Mouse (Mus musculus) adrenal gland, adult 18-20 months (tissue): ENCODE data around the gene BC107364. TPM values are rescaled to one million over a fixed set of nuclear protein-coding genes. Genes with fewer than 3 reads are reported as not detected.
"Not testable (repeated sequence)": the region's sequence is repeated elsewhere in the genome, so short reads cannot be mapped to it uniquely, and the experiment has no call there.

Source experiments
- DNase-seq, 2 experiments: peaks; one replicate each; pipeline ENCODE4 v3.0.0; 2021 to 2022; ENCODE audit warnings: low spot score in 2 of 2
- total RNA-seq, 2 experiments: library from RNA; stranded (reverse); gene quantifications; 1 replicate in 1 of 2; 2 replicates in 1 of 2; pipeline ENCODE4 v1.2.3; 2021

The BC107364 gene
- total RNA-seq, 2 experiments from 2014 or later, result not detected

- DNase-seq, result not testable (repeated sequence)
These were observed 34.1 kb upstream of the BC107364 start for GRCm38 (mm10) chr3:96486064-96486827.

- no peak for DNase-seq
These were observed 33.3 kb upstream of the BC107364 start for GRCm38 (mm10) chr3:96485361-96485760.

DNA sequence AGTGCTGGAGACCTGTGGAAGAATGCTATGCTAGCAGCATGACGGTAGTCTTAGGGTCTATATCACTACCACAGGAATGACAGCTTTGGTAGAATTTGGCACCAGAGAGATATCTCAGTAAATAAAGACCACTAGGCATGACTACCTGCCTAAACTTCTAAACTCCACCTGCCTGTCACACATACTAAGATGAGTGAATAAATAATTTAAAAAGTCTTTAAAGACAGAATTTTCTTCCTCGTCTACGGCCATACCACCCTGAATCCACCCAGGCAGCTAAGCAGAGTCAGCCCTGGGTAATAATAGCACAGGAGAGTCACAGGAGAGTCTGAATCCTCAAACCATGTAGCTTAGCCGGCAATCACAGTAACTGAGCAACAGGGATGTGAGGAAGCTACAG lies 32.8 kb upstream of the BC107364 start:
- DNase-seq, result no peak

DNA sequence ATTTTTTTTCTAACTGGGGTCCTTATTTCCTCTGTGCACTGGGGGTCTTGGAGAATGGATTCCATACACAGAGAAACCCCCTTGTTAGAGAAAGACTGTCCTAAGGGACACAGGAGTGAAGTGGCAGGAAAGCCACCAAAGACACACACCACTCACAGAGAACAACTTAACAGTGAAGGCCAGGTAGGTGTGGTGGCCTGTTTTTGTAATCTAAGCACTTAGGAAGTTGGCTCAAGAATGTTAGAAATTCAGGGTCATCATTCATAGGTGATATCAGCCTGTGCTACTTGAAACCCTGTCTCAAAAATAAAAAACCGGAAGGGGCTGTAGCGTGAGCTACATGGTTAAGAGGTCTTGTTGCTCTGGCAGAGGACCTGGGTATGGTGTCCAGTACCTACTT lies 31.8 kb upstream of the BC107364 start:
- no peak for DNase-seq

GRCm38 (mm10) chr3:96483044-96483443 lies 30.9 kb upstream of the BC107364 start:
- not testable (repeated sequence) for DNase-seq

DNA sequence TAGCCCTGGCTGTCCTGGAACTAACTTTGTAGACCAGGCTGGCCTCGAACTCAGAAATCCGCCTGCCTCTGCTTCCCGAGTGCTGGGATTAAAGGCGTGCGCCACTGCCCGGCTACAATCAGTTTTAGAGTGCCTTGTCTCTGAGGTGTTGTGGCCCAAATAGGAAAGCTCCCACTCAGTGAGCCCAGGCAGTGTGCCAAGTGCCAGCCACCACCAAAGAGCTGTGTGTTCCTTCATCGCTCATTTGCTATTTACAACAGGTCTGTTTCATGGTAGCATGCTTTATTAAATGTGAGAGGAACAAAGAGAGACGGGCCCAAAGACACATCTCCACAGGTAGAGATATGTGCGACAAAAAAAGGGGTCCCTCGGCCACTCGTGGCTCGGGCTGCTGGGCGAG lies 30.3 kb upstream of the BC107364 start:
- no peak for DNase-seq

- DNase-seq, result no peak
These were observed 29.8 kb upstream of the BC107364 start for GRCm38 (mm10) chr3:96481856-96482255.

DNA sequence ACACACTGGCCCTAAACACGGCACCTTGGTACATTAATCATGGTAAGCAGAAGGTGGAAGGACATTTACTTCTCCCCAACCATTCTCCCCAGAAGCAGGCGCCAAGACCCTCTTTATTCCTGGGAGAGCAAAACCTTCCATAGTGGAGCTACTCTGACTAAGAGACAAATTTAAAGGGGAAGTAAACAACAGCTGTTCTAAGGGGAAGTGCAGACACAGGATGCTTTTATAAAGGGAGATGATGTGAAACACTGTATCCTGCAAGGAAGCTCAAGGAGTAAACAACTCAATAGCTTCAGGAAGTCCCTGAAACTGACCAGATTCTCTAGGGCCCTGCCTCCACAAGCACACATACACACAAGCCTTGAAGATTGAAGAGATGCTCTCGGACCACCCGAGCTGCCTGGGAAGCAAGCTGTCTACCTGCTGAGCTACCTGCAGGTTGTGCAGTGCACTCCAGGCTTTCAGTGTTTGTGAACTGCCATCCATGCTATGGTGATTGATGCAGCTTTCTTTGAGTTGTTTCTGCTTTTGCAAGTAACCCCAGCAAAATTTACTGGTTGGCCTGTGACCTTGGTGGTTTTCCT lies 28.7 kb upstream of the BC107364 start:
- no peak for DNase-seq

DNA sequence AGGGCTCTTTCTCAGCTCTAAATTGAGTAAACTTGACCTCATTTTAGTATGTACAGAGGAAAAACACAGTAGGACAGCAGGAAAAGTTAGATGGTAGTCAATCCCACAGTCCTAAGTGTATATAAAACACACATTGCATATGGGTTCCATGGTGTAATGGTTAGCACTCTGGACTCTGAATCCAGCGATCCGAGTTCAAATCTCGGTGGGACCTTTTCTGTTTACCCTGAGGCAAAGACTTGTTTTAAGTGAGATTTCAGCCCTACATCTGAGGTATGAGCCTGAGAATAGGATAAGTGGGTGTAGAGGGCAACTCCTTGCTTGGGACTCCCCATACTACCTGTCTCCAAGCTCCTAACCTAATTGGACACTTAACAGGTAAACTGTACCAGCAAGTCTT lies 27.1 kb upstream of the BC107364 start:
- DNase-seq, result no peak

DNA sequence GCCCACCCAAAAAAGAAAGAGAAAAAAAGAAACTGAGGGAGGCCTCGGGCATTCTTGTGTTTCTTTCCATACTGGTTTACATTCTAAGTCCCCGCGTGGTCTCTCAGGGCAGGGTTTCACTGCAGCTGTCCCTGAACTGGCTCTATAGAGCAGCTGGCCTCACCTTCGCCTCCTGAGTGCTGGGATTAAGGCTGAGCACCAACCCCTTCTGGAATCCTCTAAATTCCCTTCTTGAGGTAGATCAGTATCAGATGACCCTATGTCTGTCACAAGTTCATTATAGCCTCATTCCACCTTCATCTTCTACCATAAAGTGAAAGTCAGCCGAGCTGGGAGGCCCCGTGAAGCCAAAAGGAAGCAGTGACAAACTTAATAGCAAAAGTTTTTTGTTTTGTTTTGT lies 25.5 kb upstream of the BC107364 start:
- no peak for DNase-seq

GRCm38 (mm10) chr3:96477084-96477483 lies 25.0 kb upstream of the BC107364 start:
- no peak for DNase-seq

DNA sequence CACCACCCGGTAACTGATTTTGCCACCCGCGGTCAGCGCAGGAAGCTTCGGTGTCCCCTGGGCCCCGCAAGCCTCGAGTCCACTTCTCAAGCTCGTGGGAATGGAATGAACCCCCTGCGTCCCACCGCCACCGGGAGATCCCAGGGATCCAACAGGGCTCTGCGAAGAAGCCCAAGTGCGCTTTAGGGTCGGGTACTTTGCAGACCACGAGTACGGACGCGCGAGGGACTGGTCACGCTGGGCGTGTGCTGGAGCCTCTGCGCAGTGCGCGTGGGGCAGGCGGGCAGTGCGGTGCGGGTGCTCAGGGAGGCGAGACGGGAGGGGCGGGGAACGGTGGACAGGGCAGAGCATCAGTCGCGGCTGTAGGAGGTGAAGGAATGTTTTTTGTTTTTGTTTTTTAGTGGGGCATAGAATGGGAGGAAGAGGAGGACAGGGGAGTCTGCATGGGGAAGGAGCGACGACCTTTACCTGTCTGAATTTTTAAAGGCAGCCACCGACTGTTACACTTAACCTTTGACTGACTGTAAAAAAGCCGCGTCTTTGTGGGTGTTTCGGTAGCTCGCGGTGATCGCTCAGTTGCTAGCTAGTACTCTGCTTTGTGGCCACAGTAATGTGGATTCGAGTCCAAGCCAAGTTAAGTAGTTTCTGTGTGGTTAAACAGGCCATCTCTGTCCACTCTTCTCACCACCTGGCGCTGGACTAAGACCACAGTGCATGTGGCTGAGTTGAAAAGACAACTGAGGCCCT lies 23.0 kb upstream of the BC107364 start:
- no peak for DNase-seq

GRCm38 (mm10) chr3:96473556-96473955 lies 21.4 kb upstream of the BC107364 start:
- not testable (repeated sequence) for DNase-seq

DNA sequence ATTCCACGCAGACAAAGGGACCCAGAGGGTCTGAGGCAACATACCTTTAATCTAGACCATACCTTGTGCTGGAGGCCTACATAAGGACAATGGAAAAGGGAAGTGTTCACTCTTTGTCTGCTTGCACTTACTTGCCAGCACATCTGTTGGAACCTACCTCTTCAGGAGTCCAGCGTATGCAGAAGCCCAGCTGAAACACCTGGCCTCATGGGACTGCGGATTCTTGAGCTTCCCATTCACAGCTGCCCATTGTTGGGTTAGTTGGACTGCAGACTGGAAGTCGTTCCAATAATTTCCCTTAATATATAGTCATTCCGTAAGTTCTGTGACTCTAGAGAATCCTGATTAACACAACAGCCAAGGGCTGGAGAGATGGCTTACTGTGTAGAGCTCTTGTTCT lies 20.0 kb upstream of the BC107364 start:
- DNase-seq, result no peak

DNA sequence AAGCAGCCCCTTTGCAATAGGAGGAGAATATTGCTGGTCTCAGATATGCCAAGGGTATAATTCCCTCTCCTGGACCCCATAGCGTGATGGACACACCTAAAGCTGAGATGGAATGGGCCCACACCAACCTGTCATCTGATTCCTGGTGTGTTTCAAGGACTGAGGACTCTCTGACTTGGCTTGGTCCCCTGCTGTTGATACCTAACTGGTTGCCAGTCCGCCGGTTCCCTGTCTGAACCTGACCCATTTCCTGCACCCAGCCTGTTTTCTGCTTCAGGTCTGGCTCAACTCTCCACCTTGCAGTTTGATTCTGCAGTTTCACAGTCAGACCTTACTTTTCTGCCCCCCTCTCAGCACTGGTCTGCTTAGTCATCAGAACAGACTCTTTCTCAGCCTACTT lies 17.5 kb upstream of the BC107364 start:
- no peak for DNase-seq

GRCm38 (mm10) chr3:96468335-96468734 lies 16.2 kb upstream of the BC107364 start:
- DNase-seq, result not testable (repeated sequence)

DNA sequence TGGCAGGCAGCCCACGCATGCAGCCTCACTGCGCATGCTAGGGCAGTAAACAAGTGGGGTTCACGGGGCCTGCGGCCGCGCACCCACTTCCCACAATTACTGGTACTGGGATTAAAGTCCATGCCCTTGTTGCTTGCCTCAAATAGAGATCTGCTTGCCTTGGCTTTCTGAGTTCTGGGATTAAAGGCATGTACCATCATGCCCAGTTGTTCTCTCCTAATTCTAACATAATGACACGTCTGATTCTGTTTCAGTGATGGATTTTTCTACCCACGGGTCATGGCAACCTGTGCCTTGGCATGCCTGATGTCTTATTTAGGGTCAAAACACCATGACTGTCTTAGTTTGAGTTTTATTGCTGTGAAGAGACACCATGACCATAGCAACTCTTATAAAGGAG lies 15.5 kb upstream of the BC107364 start:
- no peak for DNase-seq

DNA sequence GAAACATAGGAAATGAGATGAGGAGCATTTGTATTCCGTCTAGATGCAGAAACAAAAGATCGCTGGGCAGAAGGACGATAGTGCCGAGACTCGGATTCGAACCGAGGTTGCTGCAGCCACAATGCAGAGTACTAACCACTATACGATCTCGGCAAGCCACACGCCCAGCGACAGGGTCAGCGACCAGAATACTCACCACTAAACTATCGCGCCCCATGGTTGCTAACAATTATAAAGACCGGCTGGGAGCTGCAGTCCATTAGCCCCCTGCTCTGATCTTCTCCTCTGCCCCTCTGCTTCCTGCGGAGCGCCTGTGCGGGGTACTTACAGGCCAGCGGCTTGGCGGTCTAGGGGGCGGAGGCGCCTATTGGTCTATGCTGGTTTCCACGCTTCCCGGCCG lies 11.8 kb upstream of the BC107364 start:
- no peak for DNase-seq

DNA sequence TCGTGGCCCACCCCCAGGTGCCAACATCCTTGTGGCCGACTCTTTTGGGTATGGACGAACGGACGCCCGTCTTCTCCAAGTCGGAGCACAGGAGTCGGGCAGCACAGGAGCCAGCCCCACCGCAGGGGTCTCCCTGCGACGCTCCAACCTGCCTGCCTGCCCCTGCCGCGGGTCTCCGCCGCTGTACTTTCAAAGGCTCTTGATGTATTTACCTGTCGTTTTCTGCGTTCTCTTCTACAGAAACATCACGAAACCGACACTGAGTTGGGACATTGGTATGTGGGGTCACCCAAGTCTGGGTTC lies 8.4 kb upstream of the BC107364 start:
- not testable (repeated sequence) for DNase-seq

- DNase-seq, result not testable (repeated sequence)
These were observed 7.9 kb upstream of the BC107364 start for GRCm38 (mm10) chr3:96459757-96460567.

DNA sequence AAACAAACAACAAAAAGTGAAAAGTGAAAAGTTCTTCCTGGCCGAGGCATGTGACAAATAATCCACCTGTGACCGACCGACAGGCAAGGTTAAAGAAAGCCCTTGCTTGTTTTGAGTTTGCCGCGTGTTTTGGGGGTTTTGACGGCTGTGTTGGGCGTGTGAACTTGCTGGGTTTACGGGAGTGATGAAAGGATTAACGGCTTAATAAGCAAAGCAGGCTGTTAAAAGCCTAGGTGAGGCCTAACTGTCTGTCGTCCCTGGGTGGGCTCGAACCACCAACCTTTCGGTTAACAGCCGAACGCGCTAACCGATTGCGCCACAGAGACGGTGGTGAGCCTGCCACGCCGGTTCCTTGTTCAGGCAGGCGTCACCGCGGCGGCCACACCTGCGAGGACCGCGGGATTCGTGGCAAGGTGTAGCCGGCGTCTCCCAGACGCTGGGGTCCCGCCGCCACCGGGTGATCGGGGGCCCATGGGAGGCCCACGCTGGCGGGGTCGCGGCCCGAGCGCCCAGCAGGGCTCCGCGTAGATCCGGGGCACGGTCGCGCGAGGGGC lies 6.9 kb upstream of the BC107364 start:
- DNase-seq, result not testable (repeated sequence)
